Mouse (Mus musculus) small intestine, adult 2 months (tissue): Measurements from ENCODE around the gene Plod1. TPM values are rescaled to one million over a fixed set of nuclear protein-coding genes. Genes with fewer than 3 reads are reported as not detected.

Experiments
- H3K27ac ChIP-seq: fragments of 200-500 bp; 2 replicates; pipeline ENCODE4 v1.5.1; 2012; ENCODE audit warnings: low read depth, low read length, control low read depth, inconsistent platforms; ENCODE audit not compliant: insufficient read depth
- H3K27me3 ChIP-seq: fragments of 200-500 bp; 2 replicates; pipeline ENCODE4 v1.6.1; 2012; ENCODE audit warnings: mild to moderate bottlenecking, moderate library complexity, low read length, inconsistent platforms; ENCODE audit not compliant: control insufficient read depth, insufficient read depth
- H3K36me3 ChIP-seq: fragments of 200-500 bp; 2 replicates; pipeline ENCODE4 v1.6.1; 2012; ENCODE audit warnings: mild to moderate bottlenecking, low read length, control low read depth, inconsistent platforms; ENCODE audit not compliant: control insufficient read depth, insufficient read depth
- H3K4me1 ChIP-seq: fragments of 200-500 bp; 2 replicates; pipeline ENCODE4 v1.6.1; 2012; ENCODE audit warnings: low read length, inconsistent platforms, mixed read lengths; ENCODE audit not compliant: control insufficient read depth, insufficient read depth, insufficient read length
- H3K4me3 ChIP-seq: fragments of 200-500 bp; 2 replicates; pipeline ENCODE4 v1.5.1; 2012; ENCODE audit warnings: low read depth, mild to moderate bottlenecking, control low read depth, inconsistent platforms, low read length, moderate library complexity
- CTCF ChIP-seq: fragments of 200-500 bp; IDR thresholded peaks from 2 replicates; pipeline ENCODE4 v1.5.1; 2012; ENCODE audit warnings: low read depth, mild to moderate bottlenecking, control low read depth, inconsistent platforms, low read length, moderate library complexity, mixed read lengths; ENCODE audit not compliant: insufficient replicate concordance, insufficient read length; ENCODE audit errors: extremely low read depth
- POLR2A ChIP-seq: fragments of 200-500 bp; IDR thresholded peaks from 2 replicates; pipeline ENCODE4 v1.6.1; 2012; ENCODE audit warnings: low read depth, mild to moderate bottlenecking, control low read depth, inconsistent platforms, low read length, moderate library complexity
- WGBS: fragments of 180-500 bp; shearing (Covaris S2); methylation state at CpG from one replicate; pipeline ENCODE4 v1.1.7; 2018; 5-methylcytosine and 5-hydroxymethylcytosine counted together
- polyA plus RNA-seq: library from polyadenylated mRNA; depleted of rRNA; stranded (reverse); fragments of >200 nt; gene quantifications from 2 replicates; pipeline ENCODE4 v1.2.3, GENCODE M21; 2012

Plod1 gene
- polyA plus RNA-seq, 1 experiment, result 18.8 TPM

GRCm38 (mm10) chr4:147943005-147943404 lies 6.4 kb upstream of the Plod1 start:
- Histone ChIP-seq H3K27me3 (no peaks in the 10 kb centered on the region), H3K36me3 (peaks cover 39% of the 10 kb centered on the region), H3K4me3 (peak overlapping the region; percentile 12; the same call in 1 of the 2 replicates), H3K4me1 (peaks cover 25% of the 10 kb centered on the region), H3K27ac (no peak overlapping the region)
- TF ChIP-seq CTCF, result no peak
- no peak for TF ChIP-seq POLR2A
- WGBS, result 56% methylated on average over 1 of the region's 1 CpGs

GRCm38 (mm10) chr4:147941045-147942020 lies 4.8 kb upstream of the Plod1 start:
- TF ChIP-seq CTCF (no peak), POLR2A (no peak)
- H3K36me3 ChIP-seq, result peaks cover 25% of the 10 kb centered on the region
- WGBS, result 2% methylated on average over 88 of the region's 88 CpGs
- H3K27ac ChIP-seq, result peak overlapping the region; percentile 69
- H3K27me3 ChIP-seq, result no peaks in the 10 kb centered on the region
- H3K4me3 ChIP-seq, result peak overlapping the region; percentile 88
- H3K4me1 ChIP-seq, result peaks cover 25% of the 10 kb centered on the region

- no peak for TF ChIP-seq CTCF
- peak; percentile 93; the same call in 1 of the 2 replicates for TF ChIP-seq POLR2A
- peaks cover 18% of the 10 kb centered on the region for H3K36me3 ChIP-seq
Measured at GRCm38 (mm10) chr4:147940576-147941044, 4.0 kb upstream of the Plod1 start, which contains the start of gene 2510039O18Rik. 2510039O18Rik (plus strand) TSS chr4:147940895.

GRCm38 (mm10) chr4:147940111-147940510 lies 3.5 kb upstream of the Plod1 start:
- Histone ChIP-seq H3K27me3 (no peaks in the 10 kb centered on the region), H3K27ac (peak overlapping the region; percentile 50; the same call in 1 of the 2 replicates), H3K36me3 (peaks cover 13% of the 10 kb centered on the region), H3K4me3 (no peak overlapping the region), H3K4me1 (peaks cover 25% of the 10 kb centered on the region)
- 42% methylated on average over 9 of the region's 9 CpGs for WGBS
- TF ChIP-seq POLR2A (no peak), CTCF (no peak)

More at GRCm38 (mm10) chr4:147940576-147941044, 4.0 kb upstream of the Plod1 start, which contains the start of gene 2510039O18Rik:
- peak within 1 kb of the TSS; percentile 88 for H3K4me3 ChIP-seq
- peak within 1 kb of the TSS; percentile 69 for H3K27ac ChIP-seq
- 1% methylated on average over 35 of the region's 35 CpGs for WGBS
- peaks cover 25% of the 10 kb centered on the region for H3K4me1 ChIP-seq
- no peaks in the 10 kb centered on the region for H3K27me3 ChIP-seq

- Histone ChIP-seq H3K4me3 (no peak overlapping the region), H3K36me3 (0 out of 2 replicates have a peak, but pooled peaks cover 1% of the 10 kb centered on the region), H3K27ac (peak overlapping the region; percentile 81), H3K27me3 (no peaks in the 10 kb centered on the region), H3K4me1 (peaks cover 17% of the 10 kb centered on the region)
- WGBS, result 43% methylated on average over 14 of the region's 14 CpGs
- TF ChIP-seq CTCF (no peak), POLR2A (no peak)
Measured at GRCm38 (mm10) chr4:147938148-147939096, 1.9 kb upstream of the Plod1 start.

GRCm38 (mm10) chr4:147937486-147937885 lies 919 bp upstream of the Plod1 start:
- Histone ChIP-seq H3K27ac (peak overlapping the region; percentile 81), H3K4me1 (peaks cover 9% of the 10 kb centered on the region), H3K4me3 (no peak overlapping the region), H3K36me3 (no peaks in the 10 kb centered on the region), H3K27me3 (no peaks in the 10 kb centered on the region)
- WGBS, result 70% methylated on average over 5 of the region's 5 CpGs
- TF ChIP-seq CTCF, result no peak
- no peak for TF ChIP-seq POLR2A
